Mouse (Mus musculus) testis, adult 2 months (tissue): Measurements from ENCODE around the gene Ptpn9. TPM values are rescaled to one million over a fixed set of nuclear protein-coding genes. Genes with fewer than 3 reads are reported as not detected.

ENCODE experiments used
- H3K27ac ChIP-seq: fragments of 200-500 bp; 2 replicates; pipeline ENCODE4 v1.5.1; 2012; ENCODE audit warnings: low read depth, low read length; ENCODE audit not compliant: control insufficient read depth, insufficient read depth
- H3K27me3 ChIP-seq: fragments of 200-500 bp; 2 replicates; pipeline ENCODE4 v1.6.1; 2012; ENCODE audit warnings: mild to moderate bottlenecking, low read length, moderate library complexity; ENCODE audit not compliant: control insufficient read depth, insufficient read depth
- H3K36me3 ChIP-seq: fragments of 200-500 bp; 2 replicates; pipeline ENCODE4 v1.6.1; 2012; ENCODE audit warnings: mild to moderate bottlenecking, low read length; ENCODE audit not compliant: control insufficient read depth, insufficient read depth
- H3K4me1 ChIP-seq: fragments of 200-500 bp; 2 replicates; pipeline ENCODE4 v1.6.1; 2012; ENCODE audit warnings: low read length; ENCODE audit not compliant: control insufficient read depth, insufficient read depth
- H3K4me3 ChIP-seq: fragments of 200-500 bp; 2 replicates; pipeline ENCODE4 v1.5.1; 2012; ENCODE audit warnings: low read depth, mild to moderate bottlenecking, low read length, moderate library complexity, mixed read lengths; ENCODE audit not compliant: control insufficient read depth
- CTCF ChIP-seq: fragments of 200-500 bp; IDR thresholded peaks from 2 replicates; pipeline ENCODE4 v1.5.1; 2012; ENCODE audit warnings: low read depth, mild to moderate bottlenecking, inconsistent platforms, low read length, moderate library complexity; ENCODE audit not compliant: control insufficient read depth, insufficient read depth, insufficient replicate concordance
- POLR2A ChIP-seq: fragments of 200-500 bp; IDR thresholded peaks from 2 replicates; pipeline ENCODE4 v1.6.1; 2012; ENCODE audit warnings: low read depth, mild to moderate bottlenecking, inconsistent platforms, low read length, moderate library complexity; ENCODE audit not compliant: control insufficient read depth
- polyA plus RNA-seq: library from polyadenylated mRNA; depleted of rRNA; stranded (reverse); fragments of >200 nt; gene quantifications from 2 replicates; pipeline ENCODE4 v1.2.3, GENCODE M21; 2012; rRNA removed

The Ptpn9 gene
- polyA plus RNA-seq, 1 experiment, result 21.9 TPM

GRCm38 (mm10) chr9:57082236-57082635 lies 87.5 kb downstream of the Ptpn9 start:
- Histone ChIP-seq H3K27me3 (no peaks in the 10 kb centered on the region), H3K36me3 (peaks cover 2% of the 10 kb centered on the region), H3K27ac (no peak overlapping the region), H3K4me1 (peaks cover 5% of the 10 kb centered on the region), H3K4me3 (peak overlapping the region; percentile 58)
- no peak for TF ChIP-seq CTCF
- no peak for TF ChIP-seq POLR2A

Other genes with a start within 250 kb of the Ptpn9 start
- gene Lingo1, start 198.5 kb upstream of the Ptpn9 start, polyA plus RNA-seq, result 6.8 and 7.3 TPM in 2 replicates
- 293 and 304 TPM in 2 replicates for gene Odf3l1, start 130.2 kb upstream of the Ptpn9 start, polyA plus RNA-seq
- gene Cspg4, start 129.9 kb upstream of the Ptpn9 start, polyA plus RNA-seq, result 1.1 and 1.2 TPM in 2 replicates
- gene Snx33, start 66.6 kb upstream of the Ptpn9 start, polyA plus RNA-seq, result 5.2 and 7.0 TPM in 2 replicates
- gene Imp3, start 57.4 kb upstream of the Ptpn9 start, polyA plus RNA-seq, result 42.3 and 44.2 TPM in 2 replicates
- gene Snupn, start 44.0 kb upstream of the Ptpn9 start, polyA plus RNA-seq, result 11.9 and 14.1 TPM in 2 replicates
- 86.9 and 99.2 TPM in 2 replicates for gene Sin3a, start 77.1 kb downstream of the Ptpn9 start, polyA plus RNA-seq
- 192 and 208 TPM in 2 replicates for gene Man2c1, start 135.8 kb downstream of the Ptpn9 start, polyA plus RNA-seq
- gene Neil1, start 153.4 kb downstream of the Ptpn9 start, polyA plus RNA-seq, result 0.54 and 0.57 TPM in 2 replicates
- 26.5 and 28.7 TPM in 2 replicates for gene Commd4, start 163.4 kb downstream of the Ptpn9 start, polyA plus RNA-seq
- gene Trcg1, start 241.6 kb downstream of the Ptpn9 start, polyA plus RNA-seq, result 0.11 and 0.20 TPM in 2 replicates